Mouse (Mus musculus): ENCODE results near the gene Lig4.
A peak's percentile ranks its signal among the peaks of the same experiment; 100 is the strongest.

The Lig4 gene

DNA sequence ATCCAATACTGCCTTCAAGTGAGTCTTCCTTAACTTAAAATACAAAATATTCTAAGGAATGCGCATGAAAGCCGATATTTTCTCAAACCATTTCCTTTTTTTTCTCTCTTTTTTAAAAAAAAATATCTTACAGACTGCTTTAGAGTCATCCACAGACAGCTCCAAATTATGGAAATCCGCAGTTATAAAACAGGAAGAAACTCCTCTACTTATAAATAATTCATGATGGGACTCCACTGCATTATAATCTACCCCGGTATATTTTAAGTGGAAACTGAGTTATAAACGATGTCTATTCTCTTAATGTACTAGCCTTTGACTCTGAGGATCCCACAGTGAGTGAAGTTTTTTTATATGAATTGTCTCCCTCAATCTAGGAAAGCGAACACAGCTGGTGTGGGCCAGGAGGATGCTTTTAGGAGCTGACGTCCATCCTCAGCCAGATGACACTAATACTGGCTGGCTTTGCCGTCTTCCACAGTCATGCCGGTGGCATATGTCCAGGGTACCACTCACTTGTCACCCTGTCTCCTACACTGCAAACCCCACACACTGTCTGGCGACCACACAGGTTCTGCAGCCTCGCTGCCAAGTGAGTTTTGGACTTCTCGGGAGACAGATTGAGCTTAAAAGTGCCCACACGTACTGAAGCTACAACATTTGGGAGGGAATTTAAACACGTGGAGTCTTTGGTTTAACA lies 47.6 kb downstream of the Lig4 start:
- peak; percentile 6 for DNase-seq

Measured in lung, postnatal 14 days (tissue).